Mouse (Mus musculus) kidney, adult 9 months (tissue): Measurements from ENCODE around the gene Aars.
"Not testable (repeated sequence)": the region's sequence is repeated elsewhere in the genome, so short reads cannot be mapped to it uniquely, and the experiment has no call there.

ENCODE experiments used
- DNase-seq: peaks from one replicate; pipeline ENCODE4 v3.0.0; 2022

Aars gene

DNA sequence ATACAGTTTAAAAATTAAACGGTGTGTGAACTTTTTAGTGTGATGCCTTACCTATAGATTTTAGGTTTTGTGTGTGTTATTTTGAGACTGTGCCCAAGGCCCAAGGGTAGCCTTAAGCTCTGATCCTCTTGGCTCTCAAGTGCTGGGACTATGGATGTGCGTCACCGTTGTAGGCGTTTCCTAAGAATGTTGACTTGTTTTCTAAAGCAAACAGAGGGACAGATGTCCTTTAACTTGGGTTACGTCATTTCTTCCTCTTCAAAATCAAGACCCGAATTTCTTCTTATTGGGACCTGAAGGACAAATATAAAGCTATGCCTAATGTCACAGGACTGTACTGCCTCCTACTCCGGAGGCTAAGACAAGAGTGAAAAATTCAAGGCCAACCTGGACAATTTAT lies at the start of gene Aars:
Gene Aars (plus strand): TSS at position 229 of the 400 bp plus-strand sequence.
- no peak for DNase-seq

DNA sequence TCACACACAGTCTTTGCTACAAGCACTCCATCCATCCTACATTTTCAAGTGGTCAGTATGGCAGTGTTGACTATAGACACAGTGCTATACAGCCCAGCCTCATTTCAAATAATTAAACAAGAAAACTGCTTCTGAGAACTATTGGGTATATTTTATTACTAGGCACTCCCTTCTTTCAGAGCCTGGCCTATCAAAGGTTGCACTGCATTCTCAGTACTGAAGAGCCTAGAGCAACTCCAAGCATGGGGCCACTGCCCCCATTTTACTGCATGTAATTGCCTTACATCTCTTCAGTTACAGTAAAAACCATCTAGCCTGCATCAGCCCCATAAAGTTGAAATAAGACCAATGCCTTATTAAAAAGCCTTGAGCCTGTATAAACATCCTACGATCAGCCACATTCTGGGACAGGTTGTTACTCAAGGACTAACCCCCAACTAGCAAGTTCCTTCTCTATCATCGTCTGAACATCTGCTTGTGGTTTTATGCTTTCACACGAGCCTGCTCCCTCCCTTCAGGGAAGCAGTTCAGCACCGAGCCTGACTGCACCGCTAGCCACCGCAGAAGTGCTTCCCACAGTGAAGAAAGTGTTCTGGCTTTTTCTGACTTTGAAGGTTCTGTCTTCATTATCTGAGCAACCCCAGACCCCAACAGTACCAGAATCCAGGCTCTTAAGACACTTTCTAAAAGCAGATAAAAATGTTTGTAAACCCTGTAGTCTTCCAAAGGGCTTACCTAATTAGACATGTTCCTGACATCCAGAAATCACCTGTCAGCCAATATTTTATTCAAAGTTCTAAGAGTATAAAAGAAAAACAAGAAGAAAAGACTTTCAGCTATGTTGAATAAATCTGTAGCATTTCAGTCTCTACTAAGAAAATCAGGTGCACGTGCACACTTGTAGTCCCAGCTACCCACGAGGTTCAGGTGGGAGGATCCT lies 44.9 kb upstream of the Aars start:
- no peak for DNase-seq

DNA sequence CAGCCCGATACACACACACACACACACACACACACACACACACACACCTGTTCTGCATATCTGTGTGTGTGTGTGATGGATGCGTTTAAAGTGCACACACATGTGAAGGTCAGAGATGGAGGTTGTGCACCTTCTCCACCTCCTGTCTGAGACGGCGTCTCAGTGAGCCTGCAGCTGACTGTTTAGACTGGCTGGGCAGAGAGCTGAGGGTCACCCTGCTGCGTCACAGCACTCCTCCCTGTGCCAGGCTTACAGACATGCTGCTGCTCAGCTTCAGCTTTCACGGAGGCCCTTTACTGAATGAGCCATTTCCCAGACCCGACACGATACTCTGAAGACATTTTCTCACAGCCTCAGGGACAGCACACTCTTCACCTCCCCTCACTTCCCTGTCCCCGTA lies 42.9 kb upstream of the Aars start:
- DNase-seq, result no peak

DNA sequence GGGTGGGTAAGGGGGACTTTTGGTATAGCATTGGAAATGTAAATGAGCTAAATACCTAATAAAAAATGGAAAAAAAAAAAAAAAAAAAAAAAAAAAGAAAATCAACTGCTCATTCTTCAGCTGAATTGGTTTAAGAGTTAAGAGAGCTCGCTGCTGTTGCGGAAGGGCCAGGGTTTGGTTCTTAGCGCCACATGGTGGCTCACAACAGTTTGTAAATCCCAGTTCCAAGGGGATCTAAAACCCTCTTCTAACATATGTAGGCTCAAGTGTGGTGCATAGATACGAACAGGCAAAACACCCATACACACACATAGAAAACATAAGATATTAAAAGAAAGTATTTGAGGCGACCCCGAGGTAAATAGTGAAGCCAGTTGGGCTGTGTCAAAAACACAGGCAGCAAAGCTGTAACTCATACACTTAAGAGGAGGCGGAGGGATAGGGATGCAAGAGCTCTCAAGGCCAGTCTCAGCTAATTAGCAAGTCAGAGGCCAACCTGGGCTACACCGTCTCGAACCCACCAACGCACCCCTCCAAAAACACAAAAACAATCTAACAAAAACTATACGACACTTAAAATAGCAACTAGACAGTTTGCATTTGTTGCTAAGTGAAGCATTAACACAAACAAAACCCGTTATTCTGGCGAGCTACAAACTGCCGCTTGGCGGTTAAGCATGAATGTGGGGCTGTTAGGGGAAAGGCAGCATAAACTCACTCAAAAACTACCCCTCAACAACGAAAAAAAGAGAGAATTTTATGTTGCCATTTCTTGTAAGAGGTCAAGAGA lies 36.1 kb upstream of the Aars start:
- no peak for DNase-seq

DNA sequence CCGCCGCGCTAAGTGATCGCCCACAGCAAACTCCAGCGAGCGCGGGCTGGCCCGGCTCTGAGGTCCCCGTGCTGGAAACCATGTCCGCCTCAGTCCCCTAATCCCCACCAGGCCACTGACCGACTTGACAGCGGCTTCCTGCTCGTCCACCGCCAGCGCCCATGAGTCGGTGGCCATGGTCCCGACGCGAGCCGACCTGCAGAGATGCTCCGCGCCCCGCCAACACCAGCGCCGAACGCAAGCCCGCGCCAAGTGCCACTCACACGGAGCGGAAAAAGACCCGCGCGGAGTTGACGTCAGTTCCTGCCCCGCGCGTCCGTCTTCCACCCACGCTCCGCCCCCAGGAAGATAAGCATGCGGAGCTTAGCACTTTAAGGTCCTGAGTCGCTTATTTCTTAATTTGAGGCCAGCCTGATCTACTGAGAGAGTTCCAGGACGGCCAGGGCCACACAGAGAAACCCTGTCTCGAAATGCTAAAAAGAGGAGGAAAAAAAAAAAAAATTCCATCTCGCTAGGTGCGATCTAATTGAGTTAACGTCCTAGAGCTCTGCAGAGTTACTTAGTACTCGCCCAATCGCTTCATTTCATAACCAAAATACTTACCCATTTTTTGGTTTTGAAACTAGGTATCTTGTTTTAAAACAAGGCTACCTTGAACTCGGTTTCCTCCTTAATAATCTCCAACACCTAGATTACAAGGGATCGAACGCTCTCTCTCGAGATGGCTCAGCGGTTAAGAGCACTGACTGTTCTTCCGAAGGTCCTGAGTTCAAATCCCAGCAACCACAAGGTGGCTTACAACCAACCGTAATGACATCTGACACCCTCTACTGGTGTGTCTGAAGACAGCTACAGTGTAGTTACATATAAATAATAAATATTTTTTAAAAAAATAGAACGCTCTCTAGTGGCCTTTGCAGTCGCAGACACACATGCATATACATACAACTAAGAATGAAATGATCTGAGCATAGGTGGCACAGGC lies 35.1 kb upstream of the Aars start, which contains the start of gene Ddx19a:
Gene Ddx19a (minus strand): TSS at position 254 of the 985 bp plus-strand sequence.
- peak; percentile 86 for DNase-seq

DNA sequence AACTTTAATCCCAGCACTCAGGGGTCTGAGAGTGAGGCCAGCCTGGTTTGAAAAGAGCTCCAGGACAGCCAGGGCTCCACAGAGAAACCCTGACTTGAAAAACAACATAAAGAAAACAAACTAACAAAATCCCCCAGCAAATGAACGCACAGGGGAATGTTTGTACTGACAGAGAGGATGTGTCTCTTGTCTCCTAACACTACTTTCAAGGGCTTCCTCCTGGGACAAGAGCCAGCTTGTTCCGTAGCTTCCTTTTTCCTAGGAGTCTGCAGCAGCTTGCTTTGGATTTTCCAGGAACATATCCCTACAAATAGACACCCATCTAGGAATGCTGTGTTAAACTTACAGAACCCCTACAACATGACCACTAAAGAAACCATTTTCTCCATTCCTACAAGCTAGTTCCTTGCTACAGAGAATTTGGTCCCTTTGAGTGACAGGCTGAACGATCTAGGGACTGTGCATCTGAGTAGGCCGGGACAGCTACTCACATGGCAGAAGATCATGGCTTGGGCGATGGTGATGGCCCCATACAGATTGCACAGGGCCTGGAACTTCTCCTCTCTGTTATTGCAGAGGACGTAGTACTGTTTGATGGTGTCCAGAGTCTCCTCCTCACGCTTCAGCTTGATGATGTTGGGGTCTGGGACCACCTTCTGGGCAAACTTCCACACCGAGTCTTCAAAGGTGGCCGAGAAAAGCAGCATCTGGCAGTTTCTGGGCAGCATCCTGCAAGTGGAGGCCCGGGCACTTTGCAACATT lies 22.5 kb upstream of the Aars start:
- not testable (repeated sequence) for DNase-seq

DNA sequence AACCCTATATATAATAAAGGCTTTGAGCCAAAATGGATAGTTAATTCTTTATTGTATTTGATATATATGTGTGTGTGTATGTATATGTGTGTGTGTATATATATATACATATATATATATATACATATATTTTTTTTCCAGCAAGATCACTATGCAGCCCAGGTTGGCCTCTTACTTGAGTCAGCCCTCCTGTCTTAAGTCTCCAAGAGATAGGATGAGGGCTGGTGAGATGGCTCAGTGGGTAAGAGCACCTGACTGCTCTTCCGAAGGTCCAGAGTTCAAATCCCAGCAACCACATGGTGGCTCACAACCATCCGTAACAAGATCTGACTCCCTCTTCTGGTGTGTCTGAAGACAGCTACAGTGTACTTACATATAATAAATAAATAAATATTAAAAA lies 6.3 kb upstream of the Aars start:
- not testable (repeated sequence) for DNase-seq

DNA sequence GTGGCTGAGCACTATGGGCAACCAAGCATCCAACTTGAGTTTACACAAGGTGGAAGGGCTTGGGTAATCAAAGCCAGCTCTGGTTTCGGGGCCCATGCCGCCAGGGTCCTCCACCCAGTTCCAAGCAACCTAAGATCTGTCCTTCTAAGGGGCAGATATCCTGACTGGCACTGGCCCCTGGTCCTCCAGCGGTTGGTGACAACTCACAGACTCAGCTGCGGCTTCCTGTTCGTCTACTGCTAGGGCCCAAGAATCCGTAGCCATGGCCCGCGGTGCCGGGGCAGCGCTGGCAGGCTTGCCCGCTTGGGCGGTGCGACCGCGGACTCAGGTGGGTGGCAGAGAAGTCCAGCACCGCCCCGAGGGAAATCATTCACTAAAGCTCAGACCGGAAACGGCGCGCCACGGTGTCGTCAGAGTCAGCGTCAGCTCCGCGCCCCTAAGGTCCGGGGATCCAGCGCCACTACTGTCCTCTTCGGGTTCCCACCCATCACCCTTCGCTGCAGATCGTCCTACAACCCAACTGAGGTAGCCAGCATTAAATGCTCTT lies 5.5 kb upstream of the Aars start:
- DNase-seq, result peak; percentile 94

DNA sequence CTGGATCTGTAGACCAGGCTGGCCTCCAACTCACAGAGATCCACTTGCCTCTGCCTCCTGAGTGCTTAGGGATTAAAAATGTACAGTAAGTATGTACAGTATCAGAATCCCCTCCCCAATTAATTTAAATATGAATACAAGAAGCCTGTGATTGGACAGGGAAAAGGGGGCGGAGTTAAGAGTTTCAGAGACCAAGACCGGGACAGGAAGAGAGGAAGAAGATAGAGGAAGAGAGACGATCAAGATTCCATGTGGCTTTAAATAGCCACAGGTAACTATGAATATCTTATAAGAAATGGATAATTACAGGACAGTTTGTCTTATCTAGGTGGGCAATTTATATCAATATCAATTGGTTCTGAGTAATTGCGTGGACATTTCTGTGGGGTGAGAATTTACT lies 3.4 kb upstream of the Aars start:
- no peak for DNase-seq

DNA sequence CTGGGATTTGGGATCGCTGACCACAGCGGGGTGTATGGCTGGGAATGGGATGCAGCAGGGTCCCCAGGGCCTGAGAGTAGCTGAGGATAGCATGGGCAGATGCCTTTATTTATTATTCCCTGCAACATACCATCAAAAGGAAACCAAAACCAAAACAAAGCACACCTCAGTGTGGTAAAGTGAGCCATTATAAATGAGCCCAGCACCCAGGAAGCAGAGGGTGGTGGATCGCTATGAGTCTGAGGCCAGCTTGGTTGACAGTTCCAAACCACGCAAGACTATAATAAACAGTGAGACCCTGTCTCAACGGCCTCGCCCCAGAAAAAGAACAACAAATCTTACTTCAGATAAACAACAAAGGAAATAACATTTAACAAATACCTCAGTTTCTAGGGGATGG lies 2.9 kb upstream of the Aars start:
- DNase-seq, result no peak

DNA sequence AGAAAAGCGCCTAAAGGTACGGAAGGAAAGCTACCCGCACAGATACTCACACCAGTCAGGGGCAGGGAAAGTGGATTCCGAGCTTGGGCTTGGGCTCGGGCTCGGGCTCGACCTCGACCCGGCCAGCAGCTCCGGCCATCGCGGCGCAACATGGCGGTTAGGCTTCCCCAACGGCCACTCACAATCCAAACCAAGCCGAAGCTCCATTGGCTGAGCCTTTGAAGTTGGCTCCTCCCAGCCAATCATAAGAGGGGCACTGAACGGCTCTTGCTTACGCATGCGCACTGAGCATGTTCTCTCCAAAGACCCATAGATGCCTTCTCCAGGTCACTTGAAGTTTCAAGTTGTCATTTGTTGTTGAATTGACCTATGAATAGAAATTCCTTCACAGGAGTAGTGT lies 1.4 kb upstream of the Aars start, which contains the start of gene Ddx19b:
Gene Ddx19b (minus strand): TSS at position 180 of the 400 bp plus-strand sequence.
- no peak for DNase-seq

DNA sequence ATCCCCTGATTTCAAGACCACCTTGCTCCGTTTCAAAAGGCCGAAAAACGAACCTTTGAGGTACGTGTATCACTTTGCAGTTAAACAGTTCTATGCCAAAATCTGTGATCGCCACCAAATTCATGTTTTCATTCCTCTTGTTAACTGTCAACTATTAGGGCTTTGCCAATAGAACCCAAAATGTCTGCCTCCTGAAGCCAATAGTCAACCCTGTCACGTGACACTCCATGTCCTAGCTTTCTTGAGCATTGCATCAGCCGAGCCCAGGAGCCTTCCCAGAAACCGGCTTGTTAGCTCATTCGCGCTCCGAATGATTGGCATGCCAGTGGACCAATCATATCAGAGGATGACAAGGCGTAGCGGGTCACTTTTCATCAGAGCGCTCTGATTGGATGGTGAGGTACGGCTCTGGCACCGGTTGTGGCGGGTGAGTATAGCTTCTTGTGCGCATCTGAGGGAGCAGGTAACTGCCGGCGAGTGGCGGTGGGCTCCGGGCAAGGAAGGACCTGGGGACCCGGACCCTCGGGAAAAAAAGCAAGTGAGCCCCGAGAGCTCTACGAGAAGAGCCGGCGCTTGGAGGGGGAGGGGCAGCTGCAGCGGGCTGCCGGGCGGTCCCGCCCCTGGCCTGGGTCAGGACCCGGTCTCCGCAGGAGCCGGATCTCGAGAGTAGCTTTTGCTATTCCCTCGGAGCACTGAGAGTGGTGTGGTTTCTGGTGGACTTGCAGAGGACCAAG lies 705 bp downstream of the Aars start:
- peak; percentile 100 for DNase-seq

DNA sequence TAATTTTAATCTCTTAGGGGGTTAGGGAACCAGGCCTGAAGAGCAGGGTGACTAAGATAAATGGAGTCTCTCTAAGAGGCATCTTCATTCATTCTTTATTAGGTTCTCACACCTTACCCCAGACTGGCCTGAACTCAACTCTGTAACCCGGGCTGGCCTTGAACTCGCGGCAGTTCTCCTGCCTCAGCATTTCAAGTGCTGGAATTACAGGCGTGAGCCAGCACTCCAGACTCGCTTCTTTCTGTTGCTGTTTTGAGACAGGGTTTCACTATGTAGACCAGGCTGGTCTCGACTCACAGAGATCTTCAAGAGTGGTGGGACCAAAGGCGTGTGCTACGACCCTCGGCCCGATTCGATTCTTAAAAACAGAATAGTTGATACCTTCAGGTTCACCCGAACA lies 1.3 kb downstream of the Aars start:
- peak; percentile 42 for DNase-seq

DNA sequence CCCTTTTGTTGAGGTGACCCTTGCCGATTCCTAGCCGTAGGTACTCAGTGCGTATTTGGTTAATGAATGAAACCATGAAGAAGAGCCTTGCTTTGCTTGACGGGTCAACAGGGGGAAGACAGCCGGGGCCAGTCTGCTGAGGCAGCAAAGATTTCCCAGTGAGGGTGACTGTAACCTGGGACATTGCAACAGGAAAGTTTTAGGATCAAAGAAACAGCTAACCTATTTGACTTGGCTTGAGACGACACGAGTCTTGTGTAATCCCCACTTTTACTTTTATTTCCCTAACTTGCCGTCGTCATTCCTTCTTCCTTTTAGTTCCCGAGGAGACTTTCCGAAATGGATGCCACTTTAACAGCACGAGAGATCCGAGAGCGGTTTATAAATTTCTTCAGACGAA lies 3.6 kb downstream of the Aars start:
- DNase-seq, result no peak

DNA sequence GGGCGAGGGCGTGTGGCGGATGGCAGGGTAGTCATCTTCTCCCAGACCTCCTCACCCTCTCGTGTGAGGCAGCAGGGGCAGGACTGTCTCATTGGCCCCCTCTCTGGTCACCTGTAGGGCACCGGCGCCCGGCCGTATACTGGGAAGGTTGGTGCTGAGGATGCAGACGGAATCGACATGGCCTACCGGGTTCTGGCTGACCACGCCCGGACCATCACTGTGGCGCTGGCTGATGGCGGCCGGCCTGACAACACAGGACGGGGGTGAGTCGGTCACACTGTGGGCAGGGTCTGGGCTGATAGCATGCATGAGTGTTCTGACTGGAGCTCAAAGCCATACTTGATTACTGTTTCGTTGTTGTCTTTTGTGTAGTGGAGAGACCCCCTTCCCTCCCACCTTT lies 9.6 kb downstream of the Aars start:
- DNase-seq, result no peak

DNA sequence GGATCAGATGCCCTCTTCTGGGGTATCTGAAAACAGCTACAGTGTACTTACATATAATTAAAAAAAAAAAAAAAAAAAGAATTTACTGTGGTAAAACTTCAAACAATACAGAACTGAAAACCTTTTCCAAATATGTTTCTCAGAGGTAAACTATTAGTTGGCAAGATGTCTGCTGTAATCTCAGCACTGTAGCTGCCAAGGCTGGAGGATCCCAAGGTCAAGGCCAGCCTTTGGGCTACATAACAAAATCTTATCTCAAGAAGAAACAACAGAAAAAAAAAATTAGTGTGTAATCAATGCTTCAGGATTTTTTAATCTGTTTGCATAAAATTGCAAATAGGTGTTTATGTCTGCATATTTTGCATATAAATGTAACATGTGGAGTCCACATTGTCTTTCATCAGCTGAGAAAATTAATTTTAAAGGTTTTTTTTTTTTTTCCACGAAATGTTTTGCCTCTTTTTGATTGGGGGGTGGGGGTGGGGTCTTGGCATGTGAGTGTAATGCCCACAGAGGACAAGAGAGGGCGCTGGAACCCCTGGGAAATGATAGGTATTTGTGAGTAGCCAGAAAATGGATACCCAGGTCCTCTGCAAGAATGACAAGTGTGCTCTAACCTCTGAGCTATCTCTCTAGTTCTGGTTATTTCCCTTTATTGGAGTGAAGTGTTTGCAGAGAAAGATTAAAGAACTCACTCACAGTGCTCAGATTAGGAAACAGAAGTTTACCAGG lies 11.2 kb downstream of the Aars start:
- DNase-seq, result no peak

DNA sequence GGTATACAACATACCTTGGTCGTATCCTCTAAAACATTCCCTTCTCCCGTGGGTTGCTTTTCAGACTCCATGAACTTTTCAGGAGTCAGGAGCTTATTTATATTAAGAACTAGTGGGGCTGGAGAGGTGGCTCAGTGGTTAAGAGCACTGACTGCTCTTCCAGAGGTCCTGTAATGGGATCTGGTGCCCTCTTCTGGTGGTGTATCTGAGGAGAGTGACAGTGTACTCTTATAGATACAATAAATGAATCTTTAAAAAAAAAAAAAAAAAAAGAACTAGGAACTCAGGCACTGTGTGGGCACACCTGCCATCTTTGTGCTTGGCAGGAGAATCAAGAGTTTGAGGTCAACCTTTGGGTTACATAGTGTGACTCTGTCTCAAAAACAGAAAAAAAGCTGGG lies 15.8 kb downstream of the Aars start:
- no peak for DNase-seq

DNA sequence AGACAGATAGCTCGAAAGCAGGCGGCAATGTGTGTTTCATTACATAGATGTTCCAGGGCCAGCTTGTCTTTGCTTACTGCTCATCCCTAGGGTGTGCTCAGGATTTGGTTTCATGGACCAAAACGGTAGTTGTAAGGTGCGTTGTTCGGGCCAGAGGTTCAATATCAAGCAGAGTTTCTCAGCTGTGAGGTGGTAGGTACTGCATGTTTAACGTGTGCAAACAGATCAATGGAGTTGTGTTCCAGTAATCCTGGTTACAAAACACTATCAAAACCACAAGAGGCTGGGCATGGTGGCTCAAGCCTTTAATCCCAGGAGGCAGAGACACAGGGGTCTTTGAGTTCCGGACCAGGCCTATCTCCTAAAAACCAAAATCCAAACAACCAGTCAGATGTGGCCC lies 16.2 kb downstream of the Aars start:
- DNase-seq, result no peak

DNA sequence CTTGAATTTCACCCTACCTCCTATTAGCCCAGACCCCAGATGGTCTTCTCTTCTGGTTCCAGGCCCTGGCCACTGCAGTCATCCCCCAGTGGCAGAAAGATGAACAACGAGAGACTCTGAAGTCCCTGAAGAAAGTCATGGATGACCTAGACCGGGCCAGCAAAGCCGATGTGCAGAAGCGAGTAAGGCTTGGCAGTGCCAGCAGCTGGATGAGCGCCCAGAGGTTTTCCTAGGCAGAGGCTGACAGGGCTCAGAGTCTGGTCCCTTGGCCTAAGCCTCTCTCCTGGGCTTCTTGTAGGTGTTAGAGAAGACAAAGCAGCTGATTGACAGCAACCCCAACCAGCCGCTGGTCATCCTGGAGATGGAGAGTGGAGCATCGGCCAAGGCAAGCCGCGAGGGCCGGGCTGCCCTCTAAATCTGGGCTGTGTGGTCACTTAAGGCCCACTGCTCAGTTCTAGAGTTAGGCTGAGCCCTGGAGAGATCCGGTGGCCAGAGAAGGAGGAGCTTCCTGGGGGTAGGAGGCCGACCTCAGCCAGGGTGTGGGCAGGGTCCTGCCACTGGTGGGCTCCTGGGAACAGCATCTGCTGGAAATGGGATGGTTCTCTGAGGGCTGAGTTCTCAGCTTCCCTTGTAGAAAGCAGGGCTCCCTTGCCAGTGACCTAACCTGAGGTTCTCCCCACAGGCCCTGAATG lies 21.0 kb downstream of the Aars start:
- no peak for DNase-seq
